Mouse (Mus musculus) adrenal gland, adult (tissue): ENCODE data around the gene Scaf1.

Experiments
- DNase-seq, 2 experiments: peaks; one replicate each; pipeline ENCODE4 v3.0.0; 2022 to 2023; ENCODE audit warnings: low spot score in 1 of 2; ENCODE audit not compliant: inconsistent age in 2 of 2

The Scaf1 gene

GRCm38 (mm10) chr7:45015344-45015956, 713 bp downstream of the Scaf1 start:
- DNase-seq = no peak

GRCm38 (mm10) chr7:45014096-45014451, 2.1 kb downstream of the Scaf1 start:
- no peak for DNase-seq

- no peak for DNase-seq
Observed at GRCm38 (mm10) chr7:45013366-45014095, 2.6 kb downstream of the Scaf1 start.

DNA sequence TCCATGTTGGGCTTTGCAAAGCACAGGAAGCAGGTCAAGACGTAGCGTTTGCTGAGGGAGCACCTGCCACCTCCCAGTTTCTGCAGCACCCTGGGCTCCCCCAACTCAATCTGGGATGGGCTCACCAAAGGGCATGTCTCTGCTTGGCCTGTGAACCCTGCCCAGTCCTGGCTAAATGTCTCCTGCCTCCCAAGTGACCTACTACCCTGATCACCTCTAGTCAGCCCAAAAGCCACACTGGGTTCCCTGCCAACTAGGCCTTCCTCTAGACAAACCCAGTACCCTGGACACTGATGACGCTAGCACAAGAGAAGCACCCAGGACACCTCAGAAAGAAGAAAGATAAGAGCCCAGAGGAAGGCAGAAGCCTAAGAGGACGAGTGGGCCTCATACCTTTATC, 3.3 kb downstream of the Scaf1 start:
- DNase-seq = peak in 1 of 2 experiments; percentile 54

GRCm38 (mm10) chr7:45012011-45012410, 4.2 kb downstream of the Scaf1 start:
- DNase-seq = no peak

- no peak for DNase-seq
Observed at GRCm38 (mm10) chr7:45008411-45008810, 7.8 kb downstream of the Scaf1 start.

DNA sequence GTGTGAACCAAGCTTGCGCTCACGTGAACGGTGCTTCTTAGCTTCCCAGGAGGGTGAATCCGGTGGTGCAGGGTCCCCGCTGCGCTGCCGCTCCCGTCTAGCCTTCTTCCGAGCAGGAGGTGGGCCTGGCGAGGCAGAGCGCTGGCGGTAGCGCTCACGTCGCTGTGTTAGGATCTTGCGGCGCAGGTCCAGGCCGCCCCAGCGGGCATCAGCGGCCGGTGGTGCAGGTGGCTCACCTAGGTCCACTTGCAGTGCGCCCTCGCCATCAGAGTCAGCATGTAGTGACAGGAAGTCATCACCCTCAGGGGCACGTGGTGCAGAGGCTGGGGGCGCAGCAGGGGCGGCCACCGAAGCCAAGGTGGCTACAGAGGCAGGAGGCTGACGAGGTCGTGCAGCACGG, 8.3 kb downstream of the Scaf1 start:
- DNase-seq = no peak

DNA sequence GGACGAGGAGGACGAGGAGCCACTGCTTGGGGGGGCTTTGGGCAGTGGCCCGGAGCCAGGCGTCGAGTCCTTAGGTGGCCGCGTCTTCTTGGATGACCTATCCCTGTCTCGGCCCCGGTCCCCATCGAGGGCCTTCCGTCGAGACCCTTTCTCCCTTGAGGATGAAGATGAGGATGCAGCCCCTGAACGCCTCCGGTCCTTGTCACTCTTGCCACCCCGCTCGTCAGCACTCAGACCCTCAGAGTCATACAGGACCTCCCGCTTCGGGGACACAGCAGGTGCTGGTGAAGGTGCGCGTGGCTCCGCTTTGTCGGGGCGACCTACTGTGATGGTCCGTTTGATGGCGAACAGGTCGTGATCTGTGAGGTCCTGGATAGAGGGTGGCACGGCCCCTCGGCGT, 9.0 kb downstream of the Scaf1 start:
- no peak for DNase-seq

GRCm38 (mm10) chr7:45006503-45006902, 9.7 kb downstream of the Scaf1 start:
- no peak for DNase-seq

- no peak for DNase-seq
Observed at GRCm38 (mm10) chr7:45005321-45005992, 10.7 kb downstream of the Scaf1 start.

- DNase-seq = no peak
Observed at GRCm38 (mm10) chr7:45004546-45004945, 11.6 kb downstream of the Scaf1 start.

DNA sequence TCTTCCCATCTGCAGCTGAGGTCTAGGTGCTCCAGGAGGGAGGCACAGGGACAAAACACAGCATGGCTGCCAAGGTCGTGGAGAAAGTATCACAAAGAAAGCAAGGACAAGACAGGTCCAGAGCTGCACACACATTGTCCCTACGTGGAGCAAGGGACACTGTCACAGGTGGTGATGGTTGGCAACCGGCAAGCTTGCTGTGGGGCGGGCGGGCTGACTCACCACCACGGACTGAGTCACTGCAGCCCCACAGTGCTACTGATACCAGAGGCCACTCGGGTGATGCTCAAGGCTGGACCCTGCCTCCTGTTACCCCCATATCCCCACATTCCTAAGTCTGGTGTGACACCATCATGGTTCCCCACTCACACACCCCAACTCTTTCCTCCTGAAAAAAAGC, 13.7 kb downstream of the Scaf1 start:
- peak; percentile 75 to 80 for DNase-seq

GRCm38 (mm10) chr7:45000539-45001114, 15.5 kb downstream of the Scaf1 start:
- no peak for DNase-seq

DNA sequence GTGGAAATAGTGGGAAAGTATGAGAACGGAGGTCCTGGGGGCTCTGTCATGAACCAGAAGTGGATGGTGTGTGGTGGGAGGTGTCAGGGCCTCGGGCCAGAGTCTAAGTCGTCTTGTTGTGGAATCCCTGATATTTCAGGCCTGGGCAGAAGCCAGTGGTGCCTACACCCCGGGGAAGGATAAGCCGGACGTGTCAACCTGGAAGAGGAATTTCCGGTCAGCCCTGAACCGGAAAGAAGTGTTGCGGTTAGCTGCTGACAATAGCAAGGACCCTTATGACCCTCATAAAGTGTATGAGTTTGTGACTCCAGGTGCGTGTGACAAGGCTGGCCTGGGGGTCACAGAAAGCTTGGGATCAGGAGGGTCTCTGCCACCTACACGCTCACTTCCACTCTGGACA, 16.4 kb downstream of the Scaf1 start:
- peak in 1 of 2 experiments; percentile 64 for DNase-seq

GRCm38 (mm10) chr7:44998501-44998955, 17.6 kb downstream of the Scaf1 start, which contains the start of gene Bcl2l12:
Bcl2l12 (minus strand) TSS chr7:44998712.
- peak; percentile 81 to 90 for DNase-seq

DNA sequence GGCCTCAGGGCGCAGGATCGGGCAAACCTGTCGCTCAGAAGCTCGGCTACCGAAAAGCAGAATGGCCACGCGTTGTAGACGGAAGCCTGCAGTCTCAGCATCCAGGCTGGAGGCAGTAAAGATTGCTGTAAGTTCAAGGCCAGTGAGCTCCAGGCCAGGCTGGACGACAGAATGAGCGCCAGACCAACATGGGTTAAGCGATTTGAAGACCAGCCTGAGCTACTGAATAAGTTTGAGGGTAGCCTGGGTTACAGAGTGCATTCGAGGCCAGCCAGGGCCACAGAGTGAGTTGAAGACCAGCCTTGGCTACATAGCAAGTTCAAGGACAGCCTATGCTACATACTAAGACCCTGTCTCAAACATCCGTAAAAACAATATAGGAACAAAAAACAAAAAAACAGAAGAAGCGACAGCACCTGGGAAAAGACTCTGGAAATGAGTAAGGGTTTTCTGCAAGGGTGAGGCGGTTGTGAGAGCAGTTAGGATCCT, 18.2 kb downstream of the Scaf1 start:
- no peak for DNase-seq

GRCm38 (mm10) chr7:44997231-44997939, 18.8 kb downstream of the Scaf1 start, which contains the start of gene Irf3:
Irf3 (plus strand) TSS chr7:44997648.
- peak; percentile 97 to 99 for DNase-seq

DNA sequence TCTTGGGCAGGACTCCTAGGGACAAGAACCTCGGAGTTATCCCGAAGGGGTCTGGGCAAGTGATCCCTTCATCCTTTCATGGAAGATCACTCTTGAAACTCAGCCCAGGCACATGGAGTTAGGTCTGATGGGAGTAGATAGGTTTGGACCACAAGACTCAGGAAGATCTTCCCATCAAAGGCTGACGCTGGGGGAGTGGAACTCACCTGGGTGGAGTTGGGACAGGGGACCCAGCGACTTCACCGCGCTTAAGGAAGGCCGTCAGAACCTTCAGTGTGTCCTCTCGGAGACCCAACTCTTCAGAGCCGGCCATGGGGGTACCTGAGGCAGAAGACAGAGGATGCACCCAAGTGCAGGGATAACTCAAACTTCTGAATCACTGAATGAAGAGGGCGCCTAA, 19.5 kb downstream of the Scaf1 start:
- peak in 1 of 2 experiments; percentile 62 for DNase-seq

DNA sequence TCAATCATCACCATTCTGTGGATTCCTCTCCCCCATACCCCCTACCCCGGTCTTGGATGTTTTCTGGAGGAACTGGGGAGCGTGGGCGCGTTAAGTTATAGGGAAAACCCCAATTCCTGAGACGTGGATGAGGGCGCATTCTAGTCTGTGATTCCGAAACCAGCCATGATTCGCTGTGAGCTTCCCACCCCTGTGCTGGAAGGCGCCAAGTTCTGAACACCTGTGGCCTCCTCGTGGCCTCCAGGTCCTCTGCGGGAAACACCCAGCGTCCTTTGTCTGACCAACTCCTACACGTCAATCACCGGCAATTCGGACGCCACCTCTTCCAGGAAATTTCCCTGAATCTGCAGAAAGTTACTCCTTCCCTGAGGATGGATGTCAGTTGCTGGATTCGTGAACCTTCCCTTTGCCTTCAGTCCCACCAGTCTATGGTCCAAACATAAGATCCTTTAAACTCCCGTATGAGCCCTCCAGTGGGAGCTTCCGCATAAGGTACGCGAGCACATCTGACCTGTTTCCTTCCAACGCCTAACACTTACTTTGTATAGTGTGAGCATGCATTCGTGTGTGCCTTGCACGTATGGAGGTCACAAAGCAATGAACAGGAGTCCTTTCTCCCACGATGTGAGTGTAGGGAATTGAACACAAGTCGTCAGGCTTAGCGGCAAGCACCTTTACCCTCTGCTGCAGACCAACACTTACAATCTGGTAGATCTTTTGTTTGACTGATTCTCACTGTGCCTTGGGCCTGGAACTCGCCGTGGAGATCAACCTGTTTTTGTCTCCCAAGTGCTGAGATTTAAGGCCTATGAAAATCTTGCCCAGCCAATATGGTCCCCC, 29.1 kb downstream of the Scaf1 start:
- no peak for DNase-seq
